Mouse (Mus musculus) embryonic fibroblast, embryonic 13.5 days (primary cell): ENCODE measurements around the gene Prmt7. TPM values are rescaled to one million over a fixed set of nuclear protein-coding genes. Genes with fewer than 3 reads are reported as not detected.

Experiments used
- H3K27ac ChIP-seq: 2 replicates; pipeline ENCODE4 v1.5.1; 2012; ENCODE audit warnings: low read length, control low read depth, inconsistent platforms; ENCODE audit not compliant: insufficient read depth
- H3K4me1 ChIP-seq: 2 replicates; pipeline ENCODE4 v1.6.1; 2011; ENCODE audit warnings: low read length; ENCODE audit not compliant: control insufficient read depth, insufficient read depth
- H3K4me3 ChIP-seq: 2 replicates; pipeline ENCODE4 v1.5.1; 2011; ENCODE audit warnings: mild to moderate bottlenecking, control low read depth, low read length; ENCODE audit not compliant: insufficient read depth
- CTCF ChIP-seq: IDR thresholded peaks from 2 replicates; pipeline ENCODE4 v1.5.1; 2011; ENCODE audit warnings: mild to moderate bottlenecking, control low read depth, low read length, moderate library complexity, borderline replicate concordance; ENCODE audit not compliant: insufficient read depth
- POLR2A ChIP-seq: IDR thresholded peaks from 2 replicates; pipeline ENCODE4 v1.6.1; 2011; ENCODE audit warnings: low read depth, mild to moderate bottlenecking, control low read depth, low read length, moderate library complexity
- polyA plus RNA-seq: library from polyadenylated mRNA; stranded (reverse); fragments of >200 nt; gene quantifications from 2 replicates; pipeline ENCODE4 v1.2.4, GENCODE M21; 2011; ENCODE audit warnings: low read depth; ENCODE audit not compliant: missing spikeins, insufficient read length

The Prmt7 gene
- polyA plus RNA-seq, 1 experiment, result 33.6 TPM

DNA sequence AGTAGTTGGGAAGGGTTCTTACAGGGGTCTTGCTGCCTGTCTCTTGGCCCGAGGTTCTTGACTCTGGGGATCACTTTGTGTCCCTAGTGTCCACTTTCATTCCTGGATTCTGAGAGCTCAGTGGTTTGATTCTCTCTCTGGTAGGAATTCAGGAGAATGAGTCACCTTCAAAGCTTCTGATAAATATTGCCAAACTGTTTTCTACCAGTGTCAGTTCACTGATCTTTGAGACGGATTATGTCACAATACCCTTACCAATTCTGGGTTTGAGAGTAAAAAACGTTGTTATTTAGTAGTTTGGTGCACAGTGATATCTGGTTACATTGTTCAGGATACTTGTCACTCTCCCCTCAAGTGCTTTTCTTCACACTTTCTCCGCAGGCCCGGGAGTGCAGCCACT lies 69.4 kb downstream of the Prmt7 start:
- H3K27ac ChIP-seq, result no peak overlapping the region
- TF ChIP-seq CTCF (no peak), POLR2A (no peak)
- no peak overlapping the region for H3K4me3 ChIP-seq
- peaks cover 5% of the 10 kb centered on the region for H3K4me1 ChIP-seq

DNA sequence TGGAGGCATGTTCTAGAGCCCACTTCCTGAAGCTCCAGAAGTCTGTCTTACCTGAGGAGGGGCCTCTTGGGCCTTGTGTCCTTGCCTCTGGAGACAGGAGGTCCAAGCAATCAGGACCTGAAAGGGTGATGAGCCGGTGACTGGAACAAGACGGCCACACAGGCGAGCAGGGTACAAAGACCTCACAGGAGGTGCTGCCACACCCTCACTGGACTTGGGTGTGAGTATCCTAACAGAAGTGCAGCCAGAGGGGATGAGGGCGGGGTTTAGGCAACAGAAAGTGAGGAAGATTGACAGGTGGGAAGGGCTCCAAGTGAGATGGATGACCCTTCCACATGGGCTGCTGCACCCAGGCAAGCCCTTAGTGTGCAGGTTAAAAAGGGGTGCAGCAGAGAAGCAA lies 70.1 kb downstream of the Prmt7 start:
- Histone ChIP-seq H3K27ac (no peak overlapping the region), H3K4me1 (peaks cover 5% of the 10 kb centered on the region), H3K4me3 (no peak overlapping the region)
- TF ChIP-seq POLR2A, result no peak

DNA sequence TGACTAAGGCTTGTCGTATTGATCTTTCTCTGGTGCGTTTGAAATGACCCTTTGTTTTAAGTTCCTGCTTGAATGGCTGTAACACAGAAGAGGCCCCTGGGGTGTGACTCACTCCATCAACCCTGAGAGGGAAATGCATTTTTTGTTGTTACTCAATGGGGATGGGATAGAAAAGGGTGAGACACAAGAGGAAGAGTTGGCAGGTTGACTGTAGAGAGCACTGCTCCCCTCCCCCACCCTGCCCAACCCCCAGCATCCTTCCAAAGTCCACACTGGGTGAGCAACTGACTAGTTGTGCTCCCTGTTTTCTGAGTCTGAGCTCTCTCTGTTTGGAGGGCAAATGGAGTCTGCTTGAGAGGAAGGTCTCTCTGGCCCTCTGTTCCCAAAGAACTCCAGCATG lies 76.7 kb downstream of the Prmt7 start:
- Histone ChIP-seq H3K4me1 (no peaks in the 10 kb centered on the region), H3K4me3 (no peak overlapping the region), H3K27ac (no peak overlapping the region)
- TF ChIP-seq POLR2A, result no peak
- no peak for TF ChIP-seq CTCF

DNA sequence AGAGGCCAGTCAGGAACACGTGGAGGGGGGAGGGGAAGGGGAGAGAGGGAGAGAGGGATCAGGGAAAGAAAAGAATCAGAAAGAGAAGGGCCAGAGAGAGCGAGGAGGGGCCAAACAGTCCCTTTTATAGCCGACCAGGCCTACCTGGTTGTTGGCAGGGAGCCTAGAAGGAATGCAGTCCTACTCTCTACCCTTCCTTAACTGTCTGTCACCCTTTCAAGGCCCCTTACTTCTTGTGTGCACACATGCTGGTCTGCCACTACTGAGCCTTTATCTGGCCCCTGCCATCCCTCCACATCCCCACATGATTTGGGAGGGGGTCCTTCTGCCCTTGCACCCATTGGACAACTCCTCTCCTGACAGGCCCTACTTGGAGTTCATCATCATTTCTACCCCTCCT lies 78.0 kb downstream of the Prmt7 start:
- TF ChIP-seq POLR2A, result no peak
- no peak for TF ChIP-seq CTCF
- Histone ChIP-seq H3K4me3 (no peak overlapping the region), H3K4me1 (no peaks in the 10 kb centered on the region; the same call in 1 of the 2 replicates), H3K27ac (no peak overlapping the region)

DNA sequence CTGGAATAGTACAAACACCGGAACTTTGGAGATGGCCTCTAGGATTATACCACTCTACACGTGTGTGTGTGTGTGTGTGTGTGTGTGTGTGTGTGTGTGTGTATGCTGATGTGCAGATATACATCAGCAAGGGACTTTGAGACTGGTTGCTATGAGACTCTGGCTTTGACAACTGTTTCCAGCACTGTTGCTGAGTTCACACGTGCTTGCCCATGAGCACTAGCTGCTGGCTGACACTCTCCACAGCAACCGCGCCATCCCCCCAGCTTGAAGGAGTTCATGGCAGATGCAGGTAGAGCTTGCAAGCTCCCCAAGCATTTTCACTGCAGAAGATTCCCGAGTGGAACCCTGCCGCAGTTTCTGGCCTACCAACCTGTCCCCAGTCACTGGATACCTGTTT lies 78.7 kb downstream of the Prmt7 start:
- Histone ChIP-seq H3K4me1 (no peaks in the 10 kb centered on the region; the same call in 1 of the 2 replicates), H3K27ac (no peak overlapping the region), H3K4me3 (no peak overlapping the region)
- no peak for TF ChIP-seq CTCF
- no peak for TF ChIP-seq POLR2A

GRCm38 (mm10) chr8:106292484-106293396 lies 82.0 kb downstream of the Prmt7 start:
- Histone ChIP-seq H3K27ac (no peak overlapping the region), H3K4me3 (no peak overlapping the region), H3K4me1 (no peaks in the 10 kb centered on the region; the same call in 1 of the 2 replicates)
- TF ChIP-seq POLR2A, result no peak
- no peak for TF ChIP-seq CTCF

DNA sequence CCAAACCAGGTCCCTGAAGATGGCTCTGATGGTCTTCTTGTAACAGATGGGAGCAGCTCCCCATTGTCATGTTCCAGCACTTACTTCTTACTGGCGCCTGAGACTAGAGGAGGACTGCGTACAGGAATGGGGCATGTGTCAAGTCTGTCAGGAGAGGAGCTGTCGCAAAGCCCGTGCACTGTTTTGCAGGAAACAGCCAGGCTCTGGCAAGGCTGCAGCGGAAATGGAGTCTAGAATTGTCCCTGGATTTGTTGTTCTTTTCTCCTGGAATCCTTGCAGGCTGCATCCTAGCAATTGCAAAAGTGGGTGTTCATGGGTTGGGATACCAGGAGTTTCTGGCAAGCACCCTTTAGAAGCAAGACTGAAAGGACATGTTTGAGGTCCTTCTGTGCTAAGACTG lies 87.5 kb downstream of the Prmt7 start:
- Histone ChIP-seq H3K27ac (no peak overlapping the region), H3K4me3 (no peak overlapping the region), H3K4me1 (no peaks in the 10 kb centered on the region)
- TF ChIP-seq POLR2A, result no peak
- TF ChIP-seq CTCF, result no peak

DNA sequence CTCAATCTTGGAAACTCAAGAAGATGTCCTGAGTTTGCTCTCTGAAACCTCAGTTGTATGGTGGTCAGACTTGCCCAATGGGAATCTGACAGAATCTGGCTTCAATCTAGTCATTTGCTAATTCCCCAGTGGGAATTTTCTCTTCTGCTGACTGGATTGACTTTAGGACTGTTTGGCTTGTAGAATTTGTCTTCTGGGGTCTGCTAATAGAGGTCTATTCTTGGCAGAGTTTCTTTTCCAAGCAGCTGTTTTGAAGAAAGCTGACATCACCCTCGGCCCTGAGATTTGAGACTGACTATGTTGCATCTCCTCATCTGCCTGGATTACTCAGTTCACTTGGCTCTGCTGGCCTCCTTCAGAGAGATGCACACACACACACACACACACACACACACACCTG lies 88.1 kb downstream of the Prmt7 start:
- Histone ChIP-seq H3K27ac (no peak overlapping the region), H3K4me3 (no peak overlapping the region), H3K4me1 (no peaks in the 10 kb centered on the region)
- no peak for TF ChIP-seq CTCF
- no peak for TF ChIP-seq POLR2A

- TF ChIP-seq POLR2A (no peak), CTCF (no peak)
- H3K4me1 ChIP-seq, result no peaks in the 10 kb centered on the region
- no peak overlapping the region for H3K4me3 ChIP-seq
- H3K27ac ChIP-seq, result no peak overlapping the region
Measured at GRCm38 (mm10) chr8:106299686-106300085, 89.0 kb downstream of the Prmt7 start.
